Mouse (Mus musculus) CH12.LX (cell line): ENCODE data around the gene Snrnp35. TPM values are rescaled to one million over a fixed set of nuclear protein-coding genes. Genes with fewer than 3 reads are reported as not detected.

ENCODE experiments used
- DNase-seq: peaks from one replicate; pipeline ENCODE4 v3.0.0-alpha.2; 2013; ENCODE audit errors: extremely low read depth
- H3K27ac ChIP-seq: 2 replicates; pipeline ENCODE4 v1.5.1; 2012; ENCODE audit warnings: low read depth, mild to moderate bottlenecking, control low read depth, moderate library complexity; ENCODE audit not compliant: insufficient read depth
- H3K27me3 ChIP-seq: replicated peaks from 2 replicates; pipeline ENCODE3; 2012; ENCODE audit warnings: inconsistent platforms
- H3K36me3 ChIP-seq, 2 experiments: replicated peaks in 1 of 2; 2 replicates each; pipeline versions ENCODE3 to v1.6.1; 2012; ENCODE audit warnings: inconsistent platforms in 1 of 2, low read length in 1 of 2, mild to moderate bottlenecking in 1 of 2, mixed read lengths in 1 of 2, moderate library complexity in 1 of 2; ENCODE audit not compliant: control insufficient read depth in 1 of 2, insufficient read depth in 1 of 2
- H3K4me1 ChIP-seq, 2 experiments: 2 replicates each; pipeline ENCODE4 v1.6.1; 2012; ENCODE audit warnings: inconsistent platforms in 1 of 2, moderate library complexity in 1 of 2; ENCODE audit not compliant: insufficient read depth in 2 of 2, control insufficient read depth in 1 of 2
- H3K4me2 ChIP-seq: 2 replicates; pipeline ENCODE4 v1.6.1; 2012; ENCODE audit warnings: low read depth, mild to moderate bottlenecking, control low read depth; ENCODE audit not compliant: poor library complexity, insufficient read depth, severe bottlenecking
- H3K4me3 ChIP-seq, 3 experiments: fragments of 150-350 bp in 1 of 3; sonication (generic) in 1 of 3; replicated peaks in 1 of 3; 2 replicates each; pipeline versions ENCODE3 to v1.5.1; 2011 to 2012; ENCODE audit warnings: low read depth in 2 of 3, low read length in 2 of 3, mild to moderate bottlenecking in 2 of 3, moderate library complexity in 2 of 3, control low read depth in 1 of 3, improper control_type of control experiment in 1 of 3, inconsistent platforms in 1 of 3, mixed read lengths in 1 of 3; ENCODE audit not compliant: poor library complexity in 1 of 3
- H3K79me2 ChIP-seq: replicated peaks from 2 replicates; pipeline ENCODE4 v1.6.1; 2012; ENCODE audit warnings: mild to moderate bottlenecking, moderate library complexity; ENCODE audit not compliant: control insufficient read depth, poor library complexity, insufficient read depth, severe bottlenecking; ENCODE audit errors: extremely low read depth
- H3K9ac ChIP-seq: 2 replicates; pipeline ENCODE4 v1.6.1; 2012; ENCODE audit warnings: low read depth, mild to moderate bottlenecking, control low read depth, moderate library complexity; ENCODE audit not compliant: insufficient read depth
- H3K9me3 ChIP-seq: replicated peaks from 2 replicates; pipeline ENCODE3; 2012; ENCODE audit warnings: low read length, inconsistent platforms, mixed read lengths
- BHLHE40 ChIP-seq: IDR thresholded peaks from 2 replicates; pipeline ENCODE4 v1.6.1; 2011; ENCODE audit warnings: mild to moderate bottlenecking, low read depth, low read length, improper control_type of control experiment
- E2F4 ChIP-seq: IDR thresholded peaks from 2 replicates; pipeline ENCODE4 v1.6.1; 2011; ENCODE audit warnings: low read depth, low read length, improper control_type of control experiment; ENCODE audit not compliant: insufficient replicate concordance
- ELF1 ChIP-seq: IDR thresholded peaks from 2 replicates; pipeline ENCODE4 v1.6.1; 2014; ENCODE audit warnings: low read depth, mild to moderate bottlenecking, inconsistent platforms, low read length, improper control_type of control experiment
- EP300 ChIP-seq: IDR thresholded peaks from 2 replicates; pipeline ENCODE4 v1.6.1; 2011; ENCODE audit warnings: low read length, improper control_type of control experiment
- JUN ChIP-seq: IDR thresholded peaks from 2 replicates; pipeline ENCODE4 v1.6.1; 2011; ENCODE audit warnings: low read depth, mild to moderate bottlenecking, low read length, improper control_type of control experiment, moderate library complexity; ENCODE audit not compliant: insufficient read depth
- MAFK ChIP-seq: IDR thresholded peaks from 2 replicates; pipeline ENCODE4 v1.6.1; 2011; ENCODE audit warnings: low read length, improper control_type of control experiment; ENCODE audit not compliant: insufficient replicate concordance
- MYC ChIP-seq: IDR thresholded peaks from 2 replicates; pipeline ENCODE4 v1.6.1; 2011; ENCODE audit warnings: low read depth, mild to moderate bottlenecking, improper control_type of control experiment, low read length
- NELFE ChIP-seq: IDR thresholded peaks from 2 replicates; pipeline ENCODE4 v1.6.1; 2011; ENCODE audit warnings: low read depth, low read length, improper control_type of control experiment
- NRF1 ChIP-seq: IDR thresholded peaks from 2 replicates; pipeline ENCODE4 v1.6.1; 2014; ENCODE audit warnings: low read depth, mild to moderate bottlenecking, inconsistent platforms, low read length, improper control_type of control experiment, moderate library complexity
- RCOR1 ChIP-seq: conservative IDR thresholded peaks from 2 replicates; pipeline ENCODE4 v1.6.1; 2012; ENCODE audit warnings: low read depth, mild to moderate bottlenecking, inconsistent platforms, low read length, improper control_type of control experiment
- SIN3A ChIP-seq: IDR thresholded peaks from 2 replicates; pipeline ENCODE4 v1.6.1; 2012; ENCODE audit warnings: low read length, improper control_type of control experiment, inconsistent platforms
- SMC3 ChIP-seq: IDR thresholded peaks from 2 replicates; pipeline ENCODE4 v1.6.1; 2011; ENCODE audit warnings: low read depth, low read length, improper control_type of control experiment
- TBP ChIP-seq: conservative IDR thresholded peaks from 2 replicates; pipeline ENCODE4 v1.6.1; 2011; ENCODE audit warnings: low read depth, low read length, improper control_type of control experiment
- TCF12 ChIP-seq: IDR thresholded peaks from 2 replicates; pipeline ENCODE4 v1.6.1; 2014; ENCODE audit warnings: low read depth, mild to moderate bottlenecking, inconsistent platforms, low read length, improper control_type of control experiment
- USF1 ChIP-seq: IDR thresholded peaks from 2 replicates; pipeline ENCODE4 v1.6.1; 2014; ENCODE audit warnings: low read depth, mild to moderate bottlenecking, inconsistent platforms, low read length, improper control_type of control experiment
- USF2 ChIP-seq: conservative IDR thresholded peaks from 2 replicates; pipeline ENCODE4 v1.6.1; 2011; ENCODE audit warnings: low read depth, low read length, improper control_type of control experiment
- ZC3H11A ChIP-seq: IDR thresholded peaks from 2 replicates; pipeline ENCODE4 v1.6.1; 2012; ENCODE audit warnings: low read depth, mild to moderate bottlenecking, inconsistent platforms, low read length, improper control_type of control experiment
- ZKSCAN1 ChIP-seq: IDR thresholded peaks from 2 replicates; pipeline ENCODE4 v1.6.1; 2012; ENCODE audit warnings: low read depth, inconsistent platforms, low read length, improper control_type of control experiment, borderline replicate concordance
- ZMIZ1 ChIP-seq: IDR thresholded peaks from 2 replicates; pipeline ENCODE4 v1.6.1; 2012; ENCODE audit warnings: low read depth, mild to moderate bottlenecking, inconsistent platforms, low read length, improper control_type of control experiment
- ZNF384 ChIP-seq: IDR thresholded peaks from 2 replicates; pipeline ENCODE4 v1.6.1; 2012; ENCODE audit warnings: low read depth, low read length, improper control_type of control experiment, inconsistent platforms
- dilution Hi-C: fragments of 300-500 bp; cut with MboI; formaldehyde crosslinking; loops from 2 replicates; pipeline ENCODE4 v1.14.3; 2020; ENCODE audit warnings: low sequenced_read_pairs; ENCODE audit not compliant: extremely low pct_unique_long_range_greater_than_20kb, extremely low pct_ligation_motif_present
- in situ Hi-C: fragments of 300-500 bp; cut with MboI; formaldehyde crosslinking; loops from 3 replicates; pipeline ENCODE4 v1.14.3; 2019; ENCODE audit warnings: low sequenced_read_pairs, low pct_ligation_motif_present, low pct_unique_long_range_greater_than_20kb, mixed read lengths
- polyA plus RNA-seq: library from polyadenylated mRNA; unstranded; fragments of >175 nt; gene quantifications from 2 replicates; pipeline ENCODE4 v1.2.1, GENCODE M21; 2012; ENCODE audit warnings: low read depth; ENCODE audit not compliant: insufficient read length
- total RNA-seq, 2 experiments: library from RNA; depleted of rRNA; stranded (reverse); fragments of 300-350 nt in 1 of 2; fragments of >200 nt in 1 of 2; gene quantifications; 2 replicates each; pipeline ENCODE4 v1.2.3; 2012 to 2014

Snrnp35 gene
- total and polyA plus RNA-seq, 3 experiments: 13.9 to 29.0 (median 27.4) TPM

DNA sequence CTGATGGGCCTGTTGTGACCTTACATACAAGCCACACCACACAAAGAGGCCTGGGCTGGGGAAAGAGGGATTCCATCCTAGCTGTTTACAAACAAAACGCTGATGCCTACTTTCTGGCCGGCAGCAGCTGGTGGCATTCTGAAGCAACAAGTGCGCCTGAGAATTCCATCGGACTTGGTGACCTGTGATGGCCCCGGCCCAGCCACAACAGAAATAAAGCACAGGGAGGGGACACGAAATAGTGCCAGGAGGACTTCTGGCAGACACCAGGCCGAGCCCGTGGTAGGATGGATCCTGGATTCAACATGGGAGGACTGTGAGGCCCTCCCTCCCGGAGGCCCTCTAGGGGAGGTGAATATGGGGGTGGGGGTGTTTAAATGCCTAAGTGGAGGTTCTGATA, 45.9 kb downstream of the Snrnp35 start:
- dilution Hi-C loops: no loop called here

DNA sequence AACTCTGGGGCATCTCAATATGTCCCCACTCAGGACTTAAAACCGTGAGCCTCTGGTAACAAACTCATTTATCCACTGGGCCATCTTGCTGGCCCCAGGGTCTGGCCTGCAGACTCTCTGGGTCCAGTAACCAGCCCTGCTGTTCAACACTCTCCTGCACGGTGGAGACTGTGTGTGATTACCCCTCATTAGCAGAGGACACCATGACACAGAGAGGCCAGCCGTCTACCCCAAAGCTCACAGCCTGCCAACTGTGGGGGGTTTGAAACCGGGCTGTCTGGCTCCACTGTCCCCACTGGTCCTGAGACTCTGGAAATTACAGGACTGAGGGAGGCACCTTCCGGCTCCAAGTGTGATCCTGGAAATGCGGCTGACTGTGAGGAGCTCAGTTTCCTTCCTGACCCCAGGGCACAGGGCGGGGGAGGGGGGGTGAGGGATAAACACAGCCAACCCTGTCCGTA, 46.3 kb downstream of the Snrnp35 start:
- H3K9ac ChIP-seq: no peak overlapping the region
- dilution Hi-C loops: no loop called here
- no peak overlapping the region for H3K4me3 ChIP-seq
- H3K4me2 ChIP-seq: no peak overlapping the region
- H3K27me3 ChIP-seq: peaks cover 4% of the 10 kb centered on the region
- no peak overlapping the region for H3K27ac ChIP-seq
- no peaks in the 10 kb centered on the region for H3K9me3 ChIP-seq
- H3K4me1 ChIP-seq: peaks cover 11 to 19% of the 10 kb centered on the region in 2 experiments; a peak in 3 of 4 replicates
- DNase-seq: no peak
- no peaks in the 10 kb centered on the region for H3K36me3 ChIP-seq
- in situ Hi-C loops: loop anchor here (5.0 kb wide), 1 partner anchor 37 kb away; no protein-coding TSS in a partner anchor
- no peak for TF ChIP-seq TBP
- TF ChIP-seq MYC: no peak
- TF ChIP-seq USF2: no peak
- TF ChIP-seq BHLHE40: no peak
- no peak for TF ChIP-seq MAFK
- no peak for TF ChIP-seq SIN3A
- TF ChIP-seq NRF1: no peak
- no peak for TF ChIP-seq E2F4
- TF ChIP-seq NELFE: no peak
- TF ChIP-seq ZMIZ1: no peak
- no peak for TF ChIP-seq JUN
- no peak for TF ChIP-seq ZC3H11A
- TF ChIP-seq SMC3: no peak
- no peak for TF ChIP-seq RCOR1
- TF ChIP-seq ZKSCAN1: no peak
- TF ChIP-seq ELF1: no peak
- TF ChIP-seq TCF12: no peak
- TF ChIP-seq USF1: no peak
- no peak for TF ChIP-seq EP300
- no peak for TF ChIP-seq ZNF384
- no peaks in the 10 kb centered on the region for H3K79me2 ChIP-seq

More for the DNA sequence above, 45.9 kb downstream of the Snrnp35 start:
- Histone ChIP-seq H3K4me1 (peaks cover 11 to 19% of the 10 kb centered on the region in 2 experiments; a peak in 3 of 4 replicates), H3K36me3 (no peaks in the 10 kb centered on the region), H3K9me3 (no peaks in the 10 kb centered on the region), H3K27ac (no peak overlapping the region), H3K79me2 (no peaks in the 10 kb centered on the region)
- DNase-seq: no peak
- TF ChIP-seq BHLHE40 (no peak), TCF12 (no peak)
- TF ChIP-seq, all 38 proteins: peak for 0
- Histone ChIP-seq H3K27me3 (peaks cover 4% of the 10 kb centered on the region), H3K9ac (no peak overlapping the region), H3K4me2 (no peak overlapping the region), H3K4me3 (no peak overlapping the region)
- in situ Hi-C loops: loop anchor here (5.0 kb wide), 1 partner anchor 36 kb away; no protein-coding TSS in a partner anchor
